Mouse (Mus musculus): ENCODE data around the gene Cxcr4.

- no peak for TF ChIP-seq CTCF (IDR thresholded peaks at IDR 0.05; ENCODE audit: extremely low read depth, insufficient read depth, insufficient read length, insufficient replicate concordance)
- TF ChIP-seq POLR2A (IDR thresholded peaks at IDR 0.05; ENCODE audit: low read depth, low read length): no peak
These were observed 15.3 kb upstream of the Cxcr4 start for GRCm38 (mm10) chr1:128607423-128607822.
